9 mouse cellular contexts compared by ENCODE assay signal in the genomic region with DNA sequence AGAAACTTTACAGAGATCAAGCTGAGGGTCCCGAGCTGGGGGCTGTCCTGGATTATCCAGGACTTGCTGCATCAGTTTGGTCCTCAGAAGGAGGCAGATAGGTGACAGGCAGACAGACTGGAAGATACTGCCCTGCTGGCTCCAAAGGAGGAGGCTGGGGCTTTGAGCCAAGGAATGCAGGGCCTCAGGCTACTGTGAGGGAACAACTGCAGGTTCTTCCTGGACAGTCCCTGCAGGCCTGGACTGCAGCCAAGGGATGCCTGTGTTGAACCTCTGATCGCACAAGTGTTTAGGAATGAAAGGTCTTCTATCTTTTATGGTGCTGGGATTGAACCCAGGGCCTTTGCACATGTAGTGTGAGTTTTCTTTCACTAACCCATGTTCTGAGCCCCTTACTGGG. TPM values are rescaled to one million over a fixed set of nuclear protein-coding genes. Genes with fewer than 3 reads are reported as not detected.
DNase-seq lines count a peak whose midpoint lies in the region; ATAC-seq lines count a peak whose summit lies in the region.
"Had no signal": no experiment of that assay in that cellular context is flagged by ENCODE, and none has a peak within 500 bp of the region (broad histone marks: within the 10 kb centered on the region; RNA-seq: fewer than 3 reads in every experiment).

No protein-coding gene starts in this region.

- H3K36me3 ChIP-seq in heart, embryonic 12.5 days: no peaks in the 10 kb centered on the region
- H3K36me3 ChIP-seq in limb, embryonic 13.5 days: no peaks in the 10 kb centered on the region
- H3K36me3 ChIP-seq in hindbrain, embryonic 12.5 days: no peaks in the 10 kb centered on the region

- peak; percentile 47 to 62 for DNase-seq in heart, adult 18-20 months
- no peak for DNase-seq in heart, adult 9 months (ENCODE audit: low spot score in 2 of 2)
- peak; percentile 68 for DNase-seq in MN1 (ENCODE audit: low spot score)
- DNase-seq in left cerebral cortex, adult 18-20 months (ENCODE audit: low spot score in 2 of 2): no peak
- DNase-seq in layer of hippocampus, adult 9-10 months (ENCODE audit: low spot score): no peak

- no peak overlapping the region for H3K4me2 ChIP-seq in heart, embryonic 12.5 days
- H3K4me2 ChIP-seq in limb, embryonic 13.5 days (replicated peaks): no peak overlapping the region
- H3K4me2 ChIP-seq in hindbrain, embryonic 12.5 days (replicated peaks): no peak overlapping the region

- WGBS in heart, embryonic 12.5 days: 17% methylated on average over 2 of the region's 2 CpGs
- 40% methylated on average over 2 of the region's 2 CpGs for WGBS in limb, embryonic 13.5 days
- WGBS in hindbrain, embryonic 12.5 days: 70% methylated on average over 2 of the region's 2 CpGs

- 0 out of 2 replicates have a peak, but pooled peaks cover 3% of the 10 kb centered on the region for H3K27me3 ChIP-seq in heart, embryonic 12.5 days (replicated peaks)
- H3K27me3 ChIP-seq in limb, embryonic 13.5 days: peaks cover 4% of the 10 kb centered on the region; the same call in 1 of the 2 replicates
- peaks cover 8% of the 10 kb centered on the region for H3K27me3 ChIP-seq in hindbrain, embryonic 12.5 days

- peak; percentile 34; the same call in 1 of the 2 replicates for ATAC-seq in heart, embryonic 12.5 days (ENCODE audit: insufficient number of reproducible peaks, low FRiP score)
- ATAC-seq in limb, embryonic 13.5 days (ENCODE audit: low FRiP score, low read depth): no peak
- ATAC-seq in hindbrain, embryonic 12.5 days (ENCODE audit: low FRiP score): no peak

- H3K4me3 ChIP-seq in heart, embryonic 12.5 days: no peak overlapping the region
- no peak overlapping the region for H3K4me3 ChIP-seq in limb, embryonic 13.5 days
- H3K4me3 ChIP-seq in hindbrain, embryonic 12.5 days: no peak overlapping the region

- H3K27ac ChIP-seq in heart, embryonic 12.5 days (ENCODE audit: poor library complexity, severe bottlenecking): peak overlapping the region; percentile 71
- peak overlapping the region; percentile 52; the same call in 1 of the 2 replicates for H3K27ac ChIP-seq in limb, embryonic 13.5 days
- no peak overlapping the region for H3K27ac ChIP-seq in hindbrain, embryonic 12.5 days
- H3K27ac ChIP-seq: kidney, postnatal 0 days had no signal

- no peak overlapping the region for H3K9ac ChIP-seq in heart, embryonic 12.5 days
- peak overlapping the region; percentile 31; the same call in 1 of the 2 replicates for H3K9ac ChIP-seq in limb, embryonic 13.5 days
- H3K9ac ChIP-seq in hindbrain, embryonic 12.5 days: no peak overlapping the region

- peaks cover 51% of the 10 kb centered on the region for H3K4me1 ChIP-seq in heart, embryonic 12.5 days (replicated peaks)
- H3K4me1 ChIP-seq in limb, embryonic 13.5 days: peaks cover 14% of the 10 kb centered on the region
- H3K4me1 ChIP-seq in hindbrain, embryonic 12.5 days: peaks cover 8% of the 10 kb centered on the region; the same call in 1 of the 2 replicates

- H3K9me3 ChIP-seq in heart, embryonic 12.5 days (replicated peaks): no peaks in the 10 kb centered on the region
- H3K9me3 ChIP-seq in limb, embryonic 13.5 days: no peaks in the 10 kb centered on the region
- no peaks in the 10 kb centered on the region for H3K9me3 ChIP-seq in hindbrain, embryonic 12.5 days (replicated peaks)

RNA-seq across cellular contexts. Expression of gene Gadd45b, which starts 17.9 kb away (rescaled TPM):
- total RNA-seq in heart, adult 18-20 months (2021): 10 to 100 TPM; 14.9 to 19.0 TPM
- polyA plus RNA-seq in heart, embryonic 12.5 days (2016; fragmentation: Nextera tagmentation; extraction: Ambion mirVana): 27.8 and 29.9 TPM in 2 replicates
- polyA plus RNA-seq in limb, embryonic 13.5 days (2015; fragmentation: Nextera tagmentation; extraction: Ambion mirVana): 32.3 and 32.7 TPM in 2 replicates
- 11.8 and 15.8 TPM in 2 replicates for polyA plus RNA-seq in hindbrain, embryonic 12.5 days (2016; fragmentation: Nextera tagmentation; extraction: Ambion mirVana)
- 10 to 100 TPM; 25.1 to 38.3 TPM for total RNA-seq in left cerebral cortex, adult 18-20 months (2021)

RNA-seq across cellular contexts. Expression of gene Lmnb2, which starts 29.8 kb away (rescaled TPM):
- 1 to 10 TPM; 4.7 to 5.8 TPM for total RNA-seq in heart, adult 18-20 months (2021)
- polyA plus RNA-seq in heart, embryonic 12.5 days (2016; fragmentation: Nextera tagmentation; extraction: Ambion mirVana): 34.3 and 35.3 TPM in 2 replicates
- 54.6 and 63.2 TPM in 2 replicates for polyA plus RNA-seq in limb, embryonic 13.5 days (2015; fragmentation: Nextera tagmentation; extraction: Ambion mirVana)
- polyA plus RNA-seq in hindbrain, embryonic 12.5 days (2016; fragmentation: Nextera tagmentation; extraction: Ambion mirVana): 56.8 and 57.9 TPM in 2 replicates
- 10 to 100 TPM; 20.0 to 20.1 TPM for total RNA-seq in left cerebral cortex, adult 18-20 months (2021)

RNA-seq across cellular contexts. Expression of gene Timm13, which starts 47.0 kb away (rescaled TPM):
- 100 to 1,000 TPM; 125 to 144 TPM for total RNA-seq in heart, adult 18-20 months (2021)
- 285 and 293 TPM in 2 replicates for polyA plus RNA-seq in heart, embryonic 12.5 days (2016; fragmentation: Nextera tagmentation; extraction: Ambion mirVana)
- 306 and 335 TPM in 2 replicates for polyA plus RNA-seq in limb, embryonic 13.5 days (2015; fragmentation: Nextera tagmentation; extraction: Ambion mirVana)
- polyA plus RNA-seq in hindbrain, embryonic 12.5 days (2016; fragmentation: Nextera tagmentation; extraction: Ambion mirVana): 271 and 305 TPM in 2 replicates
- total RNA-seq in left cerebral cortex, adult 18-20 months (2021): 100 to 1,000 TPM; 131 to 136 TPM

Comparison
In these comparisons a context has a peak if more than half of its experiments do, and no peak if none do; other contexts are left out.
1. DNase-seq: peak in heart, adult 18-20 months (2 of 2) and MN1 (single experiment); none in heart, adult 9 months (0 of 2), left cerebral cortex, adult 18-20 months (0 of 2) and layer of hippocampus, adult 9-10 months (single experiment).